Mouse (Mus musculus) G1E (cell line): Measurements from ENCODE around the gene Zfp672.

ENCODE experiments used
- CTCF ChIP-seq: IDR thresholded peaks from 2 replicates; pipeline ENCODE4 v1.5.1; 2012; ENCODE audit warnings: low read depth, low read length, inconsistent platforms, mixed read lengths
- GATA1 ChIP-seq: IDR thresholded peaks from 2 replicates; pipeline ENCODE4 v1.6.1; 2012; ENCODE audit warnings: borderline replicate concordance, low read length, inconsistent platforms, mixed read lengths
- POLR2AphosphoS5 ChIP-seq: IDR thresholded peaks from 2 replicates; pipeline ENCODE4 v1.6.1; 2012; ENCODE audit warnings: low read depth, low read length, inconsistent platforms; ENCODE audit not compliant: insufficient replicate concordance
- TAL1 ChIP-seq: conservative IDR thresholded peaks from 2 replicates; pipeline ENCODE4 v1.6.1; 2012; ENCODE audit warnings: low read depth, low read length, inconsistent platforms, mixed read lengths

DNA sequence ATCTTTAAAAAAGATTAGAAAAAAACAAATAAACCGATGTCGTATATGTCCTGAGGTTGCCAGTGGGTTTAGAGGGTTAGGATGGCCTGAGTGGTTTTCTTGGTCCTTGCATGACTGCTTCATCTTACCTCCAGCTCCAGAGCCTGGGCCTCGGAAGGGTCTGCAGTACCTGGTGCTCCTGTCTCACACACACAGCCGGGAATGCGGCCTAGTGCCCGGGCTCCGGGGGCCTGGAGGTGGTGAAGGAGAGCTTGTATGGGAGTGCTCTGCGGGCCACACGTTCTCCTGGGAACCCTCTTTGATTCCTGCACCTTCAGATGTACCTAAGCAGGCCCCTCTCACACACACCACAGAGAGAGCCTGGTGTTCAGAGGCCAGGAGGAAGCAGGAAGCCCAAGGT is 21.5 kb downstream of the Zfp672 start:
- TF ChIP-seq CTCF = no peak
- TF ChIP-seq GATA1 = no peak
- no peak for TF ChIP-seq TAL1
- no peak for TF ChIP-seq POLR2AphosphoS5
